Mouse (Mus musculus) olfactory bulb, adult 2 months (tissue): ENCODE measurements at regions not wholly inside any gene's neighbourhood (a gene's known extent, or its start where the extent isn't known, plus 50 kb on each side); places are given as distances from the start of the nearest gene placed in this dataset.

Source experiments
- CTCF ChIP-seq: fragments of 200-500 bp; IDR thresholded peaks from 2 replicates; pipeline ENCODE4 v1.5.1; 2012; ENCODE audit warnings: low read depth, mild to moderate bottlenecking, low read length, moderate library complexity; ENCODE audit not compliant: insufficient read depth
- POLR2A ChIP-seq: fragments of 200-500 bp; IDR thresholded peaks from 2 replicates; pipeline ENCODE4 v1.6.1; 2012; ENCODE audit warnings: mild to moderate bottlenecking, low read depth, low read length, moderate library complexity; ENCODE audit not compliant: insufficient read depth

GRCm38 (mm10) chr13:70057920-70058319 lies 255.7 kb downstream of the Med10 start:
- TF ChIP-seq CTCF (no peak), POLR2A (no peak)
